Mouse (Mus musculus): ENCODE measurements around the gene Gdf15. TPM values are rescaled to one million over a fixed set of nuclear protein-coding genes. Genes with fewer than 3 reads are reported as not detected.

Gene Gdf15
- polyA plus RNA-seq, 1 experiment from 2014 or later = 0.48 TPM

DNA sequence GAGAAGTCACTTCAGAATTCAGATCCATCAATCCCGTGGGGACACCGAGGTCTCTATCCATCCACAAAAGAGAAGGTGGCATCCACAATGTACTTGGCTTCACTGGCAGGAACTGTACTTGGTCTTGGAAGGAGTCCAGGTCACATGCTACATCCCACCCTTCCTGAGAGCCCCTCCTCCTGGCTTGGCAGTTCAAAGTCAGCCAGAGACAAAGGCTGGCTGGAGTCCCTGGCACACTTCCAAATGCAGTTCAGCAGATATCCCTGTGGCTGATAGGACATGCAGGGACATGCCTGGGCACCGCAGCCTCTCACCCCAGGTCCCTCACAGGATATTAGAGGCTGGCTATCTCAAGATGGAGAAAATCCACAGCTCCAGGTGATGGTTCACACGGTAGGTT, 17.1 kb upstream of the Gdf15 start:
- H3K9me3 ChIP-seq (ENCODE audit: control insufficient read depth, low read length) = no peaks in the 10 kb centered on the region
- WGBS = 28% methylated on average over 4 of the region's 4 CpGs

DNA sequence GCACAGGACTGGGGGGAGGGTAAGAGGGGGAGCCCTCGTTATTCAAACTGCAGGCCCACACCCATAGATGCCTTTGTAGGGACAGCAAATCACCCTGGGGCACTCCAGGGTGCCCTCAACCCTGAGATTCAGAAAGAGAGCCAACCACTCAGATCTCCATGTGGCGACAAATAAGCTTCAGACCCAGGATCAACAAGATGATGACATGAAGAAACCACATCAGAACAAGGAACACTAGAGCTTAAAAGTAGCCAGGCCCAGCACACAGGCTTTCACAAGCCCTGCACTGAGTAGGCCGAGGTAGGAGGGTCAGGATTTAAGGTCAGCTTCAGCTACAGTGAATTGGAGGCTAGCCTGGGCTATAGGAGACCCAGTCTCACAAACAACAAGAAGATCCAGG, 16.7 kb upstream of the Gdf15 start:
- Histone ChIP-seq H3K36me3 (ENCODE audit: control insufficient read depth, insufficient read depth, low read length) (peaks cover 8% of the 10 kb centered on the region; the same call in 1 of the 2 replicates), H3K9ac (ENCODE audit: low read depth, low read length) (no peak overlapping the region; the same call in 1 of the 2 replicates), H3K9me3 (ENCODE audit: control insufficient read depth, low read length) (no peaks in the 10 kb centered on the region), H3K27me3 (replicated peaks; ENCODE audit: control insufficient read depth, insufficient read depth, low read length) (no peaks in the 10 kb centered on the region), H3K4me1 (ENCODE audit: control insufficient read depth, insufficient read depth, low read depth, low read length) (peaks cover 13% of the 10 kb centered on the region), H3K27ac (ENCODE audit: low read depth, low read length) (peak overlapping the region; percentile 65), H3K4me2 (ENCODE audit: low read length) (no peak overlapping the region), H3K4me3 (ENCODE audit: low read length) (no peak overlapping the region)
- 49% methylated on average over 3 of the region's 3 CpGs for WGBS
- peak; percentile 38 for ATAC-seq

More for the DNA sequence above, 17.1 kb upstream of the Gdf15 start:
- peak; percentile 76 for ATAC-seq
- Histone ChIP-seq H3K9ac (ENCODE audit: low read depth, low read length) (peak overlapping the region; percentile 23; the same call in 1 of the 2 replicates), H3K36me3 (ENCODE audit: control insufficient read depth, insufficient read depth, low read length) (peaks cover 8% of the 10 kb centered on the region; the same call in 1 of the 2 replicates), H3K4me3 (ENCODE audit: low read length) (no peak overlapping the region), H3K27ac (ENCODE audit: low read depth, low read length) (peak overlapping the region; percentile 68), H3K4me2 (ENCODE audit: low read length) (no peak overlapping the region), H3K4me1 (ENCODE audit: control insufficient read depth, insufficient read depth, low read depth, low read length) (peaks cover 13% of the 10 kb centered on the region), H3K27me3 (replicated peaks; ENCODE audit: control insufficient read depth, insufficient read depth, low read length) (no peaks in the 10 kb centered on the region)

DNA sequence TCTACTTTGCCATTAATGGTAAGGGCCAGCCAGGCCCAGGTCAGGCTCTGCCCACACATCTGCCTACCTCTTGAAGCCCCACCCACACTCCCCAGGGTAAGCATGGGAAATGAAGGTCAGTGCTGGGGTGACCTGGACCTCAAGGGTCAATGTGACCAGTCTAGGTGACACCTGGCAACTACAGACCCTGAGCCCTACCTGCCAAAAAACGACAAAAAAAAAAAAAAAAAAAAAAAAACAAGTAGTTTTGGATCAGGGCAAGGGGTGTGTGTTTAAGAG, 15.8 kb upstream of the Gdf15 start:
- Histone ChIP-seq H3K4me2 (ENCODE audit: low read length) (no peak overlapping the region), H3K27ac (ENCODE audit: low read depth, low read length) (no peak overlapping the region), H3K36me3 (ENCODE audit: control insufficient read depth, insufficient read depth, low read length) (peaks cover 8% of the 10 kb centered on the region; the same call in 1 of the 2 replicates), H3K4me1 (ENCODE audit: control insufficient read depth, insufficient read depth, low read depth, low read length) (peaks cover 13% of the 10 kb centered on the region), H3K9ac (ENCODE audit: low read depth, low read length) (no peak overlapping the region), H3K9me3 (ENCODE audit: control insufficient read depth, low read length) (no peaks in the 10 kb centered on the region), H3K27me3 (replicated peaks; ENCODE audit: control insufficient read depth, insufficient read depth, low read length) (no peaks in the 10 kb centered on the region), H3K4me3 (ENCODE audit: low read length) (no peak overlapping the region)
- ATAC-seq = no peak
- WGBS = 30% methylated on average over 1 of the region's 1 CpGs

DNA sequence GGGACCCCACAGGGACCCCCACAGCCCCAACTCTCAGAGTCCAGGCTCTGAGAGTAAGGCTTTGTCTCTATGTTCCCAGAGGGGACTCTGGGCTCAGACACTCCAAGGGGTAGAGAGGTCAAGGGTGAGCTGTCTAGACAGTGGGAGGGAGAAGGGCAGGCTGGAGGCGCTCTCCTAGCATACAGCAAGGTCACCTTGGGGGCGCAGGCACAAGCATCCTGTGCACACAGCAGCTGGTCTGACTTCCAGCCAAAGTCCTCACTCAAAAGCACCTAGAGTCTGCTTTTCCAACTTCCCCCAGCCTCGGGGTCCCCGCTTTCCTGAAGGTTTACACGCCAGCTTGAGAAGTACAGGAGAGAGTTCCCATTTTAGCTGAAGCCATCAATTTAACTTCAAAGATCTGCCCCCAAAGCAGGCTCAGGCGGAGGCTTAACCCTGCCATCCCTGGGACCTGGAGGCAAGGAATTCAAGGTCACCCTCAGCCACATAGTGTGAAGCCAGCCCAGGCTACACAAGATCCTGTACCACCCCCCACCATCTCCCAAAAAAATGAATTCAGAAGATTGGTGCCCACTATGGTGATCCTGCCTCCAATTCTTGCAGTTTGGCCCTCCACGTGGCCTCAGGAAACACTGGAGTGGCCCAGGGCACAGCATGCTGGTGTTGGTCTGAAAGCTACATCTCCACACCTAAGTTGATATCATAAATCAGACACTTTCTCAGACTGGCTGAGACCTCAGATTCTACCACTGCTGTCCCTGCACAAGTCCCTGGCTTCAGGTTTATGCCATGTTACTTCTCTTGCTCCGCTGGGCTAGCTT, 15.3 kb upstream of the Gdf15 start:
- Histone ChIP-seq H3K36me3 (ENCODE audit: control insufficient read depth, insufficient read depth, low read length) (peaks cover 8% of the 10 kb centered on the region; the same call in 1 of the 2 replicates), H3K9me3 (ENCODE audit: control insufficient read depth, low read length) (no peaks in the 10 kb centered on the region), H3K4me3 (ENCODE audit: low read length) (no peak overlapping the region), H3K9ac (ENCODE audit: low read depth, low read length) (0 out of 2 replicates have a peak overlapping the region, but pooled peaks have one; percentile 21), H3K4me2 (ENCODE audit: low read length) (no peak overlapping the region), H3K27me3 (replicated peaks; ENCODE audit: control insufficient read depth, insufficient read depth, low read length) (no peaks in the 10 kb centered on the region), H3K27ac (ENCODE audit: low read depth, low read length) (peak overlapping the region; percentile 3; the same call in 1 of the 2 replicates), H3K4me1 (ENCODE audit: control insufficient read depth, insufficient read depth, low read depth, low read length) (peaks cover 13% of the 10 kb centered on the region)
- no peak for ATAC-seq
- 42% methylated on average over 8 of the region's 8 CpGs for WGBS

DNA sequence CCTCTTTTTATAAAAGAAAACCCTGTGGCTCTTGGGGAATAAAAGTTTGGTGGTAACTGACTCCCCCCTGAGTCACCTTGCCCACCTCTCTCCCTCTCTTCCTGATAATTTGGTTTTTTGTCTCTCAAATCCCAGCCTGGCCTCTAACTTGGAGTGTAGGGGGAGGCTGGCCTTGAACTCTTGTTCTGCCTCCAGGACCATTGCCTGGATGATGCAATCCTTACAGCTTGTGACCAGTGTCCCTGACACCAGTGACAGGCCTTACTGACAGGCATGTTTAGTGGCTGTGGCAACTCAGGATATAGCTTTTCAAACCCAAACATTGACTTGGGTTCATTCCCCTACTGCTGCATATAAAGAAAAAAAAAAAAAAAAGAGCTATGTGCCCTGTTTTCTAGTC, 14.5 kb upstream of the Gdf15 start:
- no peak overlapping the region for H3K9ac ChIP-seq (ENCODE audit: low read depth, low read length)
- H3K4me1 ChIP-seq (ENCODE audit: control insufficient read depth, insufficient read depth, low read depth, low read length) = peaks cover 13% of the 10 kb centered on the region
- no peak overlapping the region for H3K4me3 ChIP-seq (ENCODE audit: low read length)

DNA sequence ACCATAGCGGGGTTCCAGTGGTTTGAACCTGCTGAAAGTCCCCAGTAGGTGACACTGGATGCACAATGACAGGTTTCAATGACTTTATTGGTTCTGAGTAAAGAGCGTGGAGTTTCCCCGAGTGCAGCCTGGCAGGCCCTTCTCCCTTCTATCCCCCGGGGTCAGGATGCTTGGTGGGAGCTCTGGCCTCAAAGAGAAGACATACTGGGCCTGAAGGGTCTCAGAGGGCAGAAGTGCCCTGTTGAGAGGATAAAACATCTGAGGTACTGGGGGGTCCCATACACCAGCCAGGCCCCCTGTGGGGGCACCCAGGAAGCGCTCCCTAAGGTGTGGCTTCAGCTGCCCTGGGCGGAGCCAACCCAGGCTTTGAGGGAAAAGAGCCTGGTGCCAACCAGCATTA, 14.1 kb upstream of the Gdf15 start:
- Histone ChIP-seq H3K9ac (ENCODE audit: low read depth, low read length) (no peak overlapping the region; the same call in 1 of the 2 replicates), H3K9me3 (ENCODE audit: control insufficient read depth, low read length) (no peaks in the 10 kb centered on the region), H3K27me3 (replicated peaks; ENCODE audit: control insufficient read depth, insufficient read depth, low read length) (no peaks in the 10 kb centered on the region), H3K4me2 (ENCODE audit: low read length) (no peak overlapping the region), H3K4me3 (ENCODE audit: low read length) (no peak overlapping the region), H3K36me3 (ENCODE audit: control insufficient read depth, insufficient read depth, low read length) (peaks cover 6% of the 10 kb centered on the region; the same call in 1 of the 2 replicates), H3K27ac (ENCODE audit: low read depth, low read length) (no peak overlapping the region), H3K4me1 (ENCODE audit: control insufficient read depth, insufficient read depth, low read depth, low read length) (peaks cover 13% of the 10 kb centered on the region)
- no peak for ATAC-seq
- 71% methylated on average over 6 of the region's 6 CpGs for WGBS

More for the DNA sequence above, 14.5 kb upstream of the Gdf15 start:
- Histone ChIP-seq H3K36me3 (ENCODE audit: control insufficient read depth, insufficient read depth, low read length) (peaks cover 7% of the 10 kb centered on the region; the same call in 1 of the 2 replicates), H3K27me3 (replicated peaks; ENCODE audit: control insufficient read depth, insufficient read depth, low read length) (no peaks in the 10 kb centered on the region), H3K4me2 (ENCODE audit: low read length) (no peak overlapping the region), H3K27ac (ENCODE audit: low read depth, low read length) (no peak overlapping the region), H3K9me3 (ENCODE audit: control insufficient read depth, low read length) (no peaks in the 10 kb centered on the region)
- no peak for ATAC-seq

DNA sequence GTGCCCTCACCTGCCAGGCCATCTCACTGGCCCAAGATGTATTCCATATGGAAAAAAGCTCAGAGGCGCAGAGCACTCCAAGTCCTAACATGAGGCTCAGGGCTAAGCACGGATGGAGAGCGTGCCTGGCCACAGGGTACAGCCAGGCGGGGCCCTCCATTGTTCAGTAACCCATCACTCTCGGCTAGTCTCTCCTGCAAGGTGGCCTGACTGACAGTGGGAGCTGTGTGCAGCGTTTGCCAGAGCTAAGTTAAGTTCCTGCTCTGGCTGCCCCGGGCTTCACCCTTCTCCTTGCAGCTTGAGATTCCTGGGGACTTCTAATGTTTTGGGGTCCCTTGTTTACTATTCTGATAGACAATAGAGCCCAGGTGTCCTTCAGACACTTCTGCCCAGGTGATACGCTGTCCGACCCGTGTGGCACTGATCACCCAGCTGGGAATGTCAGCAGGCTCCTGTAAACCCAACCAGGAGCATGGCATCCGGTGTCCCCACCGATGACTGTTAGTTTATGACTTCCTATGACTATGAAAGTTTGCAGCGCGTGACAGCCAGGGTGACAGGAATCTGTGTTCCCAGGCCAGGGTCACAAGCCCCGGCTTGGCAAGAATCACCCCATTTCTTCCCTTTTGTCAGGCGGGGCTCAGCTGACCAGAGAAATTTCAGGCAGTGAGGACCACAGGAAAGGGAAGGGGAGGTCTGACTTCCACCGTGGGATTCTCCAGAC, 13.4 kb upstream of the Gdf15 start:
- H3K27ac ChIP-seq (ENCODE audit: low read depth, low read length) = no peak overlapping the region
- H3K4me1 ChIP-seq (ENCODE audit: control insufficient read depth, insufficient read depth, low read depth, low read length) = peaks cover 13% of the 10 kb centered on the region
- ATAC-seq = no peak
- WGBS = 55% methylated on average over 17 of the region's 17 CpGs
- 0 out of 2 replicates have a peak, but pooled peaks cover 4% of the 10 kb centered on the region for H3K36me3 ChIP-seq (ENCODE audit: control insufficient read depth, insufficient read depth, low read length)
- H3K4me3 ChIP-seq (ENCODE audit: low read length) = no peak overlapping the region
- H3K9ac ChIP-seq (ENCODE audit: low read depth, low read length) = no peak overlapping the region; the same call in 1 of the 2 replicates
- no peaks in the 10 kb centered on the region for H3K9me3 ChIP-seq (ENCODE audit: control insufficient read depth, low read length)
- no peaks in the 10 kb centered on the region for H3K27me3 ChIP-seq (replicated peaks; ENCODE audit: control insufficient read depth, insufficient read depth, low read length)
- no peak overlapping the region for H3K4me2 ChIP-seq (ENCODE audit: low read length)

DNA sequence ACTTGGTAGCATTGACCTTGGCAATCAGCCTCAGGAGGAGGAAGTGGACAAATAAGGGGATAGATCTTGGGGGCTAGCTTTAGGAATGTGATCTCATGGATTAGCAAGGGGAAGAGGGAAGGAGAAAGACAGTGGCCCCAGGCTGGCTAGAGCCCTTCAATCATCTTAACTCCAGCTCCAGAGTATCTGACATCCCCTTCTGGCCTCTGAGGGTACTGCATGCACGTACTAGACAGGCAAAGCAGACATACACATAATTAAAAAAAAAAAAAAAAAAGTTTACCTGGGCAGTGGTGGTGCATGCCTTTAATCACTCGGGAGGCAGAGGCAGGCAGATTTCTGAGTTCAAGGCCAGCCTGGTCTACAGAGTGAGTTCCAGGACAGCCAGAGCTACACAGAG, 11.8 kb upstream of the Gdf15 start:
- no peak overlapping the region for H3K4me2 ChIP-seq (ENCODE audit: low read length)
- 69% methylated on average over 2 of the region's 2 CpGs for WGBS
- no peak for ATAC-seq

DNA sequence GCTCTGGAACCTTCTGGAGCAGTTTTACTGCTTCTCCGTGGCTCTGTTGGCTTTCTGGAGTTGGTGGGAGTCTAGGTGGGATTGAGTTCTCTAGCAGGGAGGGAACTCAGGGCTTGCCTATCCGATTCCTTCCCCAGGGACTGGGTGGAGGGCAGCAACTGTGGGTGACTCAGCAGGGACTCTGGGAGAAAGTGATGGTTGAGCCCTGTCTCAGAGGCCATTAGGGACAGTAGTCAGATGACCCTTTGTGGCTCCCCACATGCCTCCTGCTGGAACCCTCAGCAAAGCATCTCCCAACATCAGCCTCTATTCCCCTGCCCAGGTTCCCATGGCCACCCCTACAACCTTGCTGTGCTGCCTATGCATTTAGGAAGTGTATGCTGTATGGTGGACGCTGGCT, 10.8 kb upstream of the Gdf15 start:
- Histone ChIP-seq H3K4me3 (ENCODE audit: low read length) (no peak overlapping the region), H3K36me3 (ENCODE audit: control insufficient read depth, insufficient read depth, low read length) (no peaks in the 10 kb centered on the region), H3K27me3 (replicated peaks; ENCODE audit: control insufficient read depth, insufficient read depth, low read length) (no peaks in the 10 kb centered on the region), H3K9ac (ENCODE audit: low read depth, low read length) (no peak overlapping the region), H3K4me2 (ENCODE audit: low read length) (no peak overlapping the region), H3K9me3 (ENCODE audit: control insufficient read depth, low read length) (no peaks in the 10 kb centered on the region), H3K4me1 (ENCODE audit: control insufficient read depth, insufficient read depth, low read depth, low read length) (peaks cover 5% of the 10 kb centered on the region; the same call in 1 of the 2 replicates), H3K27ac (ENCODE audit: low read depth, low read length) (no peak overlapping the region)
- ATAC-seq = no peak
- 65% methylated on average over 3 of the region's 3 CpGs for WGBS

More for the DNA sequence above, 11.8 kb upstream of the Gdf15 start:
- no peaks in the 10 kb centered on the region for H3K36me3 ChIP-seq (ENCODE audit: control insufficient read depth, insufficient read depth, low read length)
- H3K27ac ChIP-seq (ENCODE audit: low read depth, low read length) = no peak overlapping the region
- H3K4me3 ChIP-seq (ENCODE audit: low read length) = no peak overlapping the region
- H3K9me3 ChIP-seq (ENCODE audit: control insufficient read depth, low read length) = no peaks in the 10 kb centered on the region
- H3K4me1 ChIP-seq (ENCODE audit: control insufficient read depth, insufficient read depth, low read depth, low read length) = peaks cover 5% of the 10 kb centered on the region
- H3K9ac ChIP-seq (ENCODE audit: low read depth, low read length) = no peak overlapping the region
- no peaks in the 10 kb centered on the region for H3K27me3 ChIP-seq (replicated peaks; ENCODE audit: control insufficient read depth, insufficient read depth, low read length)

Measured in hindbrain, embryonic 16.5 days (tissue).